Mouse (Mus musculus) mesoderm, embryonic 11.5 days (tissue): Measurements from ENCODE around the gene Kcnmb4.

ENCODE experiments used
- DNase-seq: peaks from one replicate; pipeline ENCODE4 v3.0.0-alpha.2; 2012; ENCODE audit warnings: low read depth, low spot score

Gene Kcnmb4

GRCm38 (mm10) chr10:116473759-116474549 is at the start of gene Kcnmb4:
Gene Kcnmb4, minus strand, starts transcription at chr10:116473878.
- peak; percentile 59 for DNase-seq

- no peak for DNase-seq
These were observed 45.9 kb upstream of the Kcnmb4 start for GRCm38 (mm10) chr10:116519588-116519987.

- no peak for DNase-seq
These were observed 41.9 kb upstream of the Kcnmb4 start for GRCm38 (mm10) chr10:116515590-116515989.

DNA sequence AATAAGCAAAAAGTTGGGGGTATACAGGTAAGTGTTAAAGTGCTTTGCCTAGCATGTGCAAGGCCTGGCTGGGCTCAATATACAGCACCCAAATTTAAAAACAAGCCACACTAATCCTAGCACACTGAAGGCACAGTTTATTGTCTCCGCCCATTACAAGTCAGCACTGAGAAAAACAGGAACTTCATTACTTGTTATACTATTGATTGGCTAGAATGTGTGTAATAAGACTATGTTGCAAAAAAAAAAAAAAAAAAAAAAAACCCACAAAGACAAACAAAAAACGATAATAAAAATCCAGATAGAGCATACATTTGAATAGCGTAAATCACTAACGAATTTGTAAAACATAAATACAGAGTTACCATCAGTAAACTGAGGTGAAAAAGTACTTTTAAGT is 41.5 kb upstream of the Kcnmb4 start:
- no peak for DNase-seq

DNA sequence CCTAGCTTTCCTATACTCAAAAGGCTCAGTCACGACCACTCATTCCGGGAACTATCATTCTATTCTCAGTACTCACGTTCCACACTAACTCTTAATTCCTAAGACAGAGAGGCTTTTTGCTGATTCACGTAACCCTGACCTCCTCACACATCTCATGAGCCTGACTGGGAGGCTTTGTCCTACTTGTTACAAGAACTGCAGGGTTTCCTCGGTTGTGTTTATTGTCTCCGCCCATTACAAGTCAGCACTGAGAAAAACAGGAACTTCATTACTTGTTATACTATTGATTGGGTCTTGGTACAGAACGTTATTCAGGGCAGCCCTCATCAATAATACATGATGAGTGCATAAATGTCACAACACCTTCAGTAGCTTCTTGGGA is 39.6 kb upstream of the Kcnmb4 start:
- no peak for DNase-seq

- no peak for DNase-seq
These were observed 39.0 kb upstream of the Kcnmb4 start for GRCm38 (mm10) chr10:116512521-116513253.

- no peak for DNase-seq
These were observed 31.8 kb upstream of the Kcnmb4 start for GRCm38 (mm10) chr10:116505303-116506014.

GRCm38 (mm10) chr10:116492768-116493167 is 19.1 kb upstream of the Kcnmb4 start:
- DNase-seq = no peak

- no peak for DNase-seq
These were observed 13.4 kb upstream of the Kcnmb4 start for GRCm38 (mm10) chr10:116486895-116487747.

GRCm38 (mm10) chr10:116481917-116482316 is 8.2 kb upstream of the Kcnmb4 start:
- no peak for DNase-seq

- no peak for DNase-seq
These were observed 7.3 kb upstream of the Kcnmb4 start for GRCm38 (mm10) chr10:116480988-116481387.

GRCm38 (mm10) chr10:116476559-116476958 is 2.9 kb upstream of the Kcnmb4 start:
- no peak for DNase-seq

DNA sequence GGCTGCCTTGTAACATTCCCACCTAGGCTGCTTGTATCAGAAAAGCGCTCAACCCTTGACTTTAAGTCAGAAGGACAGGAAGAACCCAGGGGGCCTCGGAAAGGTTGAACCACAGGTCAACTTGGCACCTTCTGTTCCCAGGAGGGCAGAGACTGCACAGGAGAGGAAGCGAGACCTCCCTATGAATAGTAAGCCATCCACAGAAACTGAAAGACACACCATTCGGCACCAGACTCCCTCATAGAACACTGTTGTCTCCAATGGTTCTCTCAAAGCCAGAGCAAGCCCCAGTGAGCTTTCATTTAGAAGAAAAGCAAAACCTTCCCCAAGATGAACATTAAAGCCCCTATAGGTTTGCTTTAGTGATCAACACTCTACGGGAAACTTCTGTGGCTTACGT is 2.0 kb upstream of the Kcnmb4 start:
- DNase-seq = no peak

GRCm38 (mm10) chr10:116473071-116473758 is 463 bp downstream of the Kcnmb4 start:
- DNase-seq = peak; percentile 71

DNA sequence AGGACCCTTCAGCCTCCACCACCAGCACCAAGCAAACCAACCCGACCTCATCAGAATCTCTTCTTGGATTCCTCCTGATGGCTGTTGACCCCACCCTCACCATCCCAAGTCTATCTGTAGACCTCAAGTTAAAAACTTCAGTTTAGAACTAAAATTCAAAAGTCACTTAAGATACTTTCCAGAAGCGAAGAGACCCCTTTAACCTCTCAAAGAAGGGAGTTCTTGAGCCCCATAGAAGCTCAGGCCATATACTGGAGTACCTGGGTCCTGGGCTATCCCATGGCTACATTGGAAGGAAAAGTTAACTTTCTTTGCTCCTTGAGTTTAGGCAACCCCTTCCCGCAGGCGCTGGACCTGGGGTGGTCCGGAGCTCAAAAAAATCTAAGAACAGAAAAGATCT is 1.1 kb downstream of the Kcnmb4 start:
- DNase-seq = no peak

- no peak for DNase-seq
These were observed 3.3 kb downstream of the Kcnmb4 start for GRCm38 (mm10) chr10:116470306-116470925.

DNA sequence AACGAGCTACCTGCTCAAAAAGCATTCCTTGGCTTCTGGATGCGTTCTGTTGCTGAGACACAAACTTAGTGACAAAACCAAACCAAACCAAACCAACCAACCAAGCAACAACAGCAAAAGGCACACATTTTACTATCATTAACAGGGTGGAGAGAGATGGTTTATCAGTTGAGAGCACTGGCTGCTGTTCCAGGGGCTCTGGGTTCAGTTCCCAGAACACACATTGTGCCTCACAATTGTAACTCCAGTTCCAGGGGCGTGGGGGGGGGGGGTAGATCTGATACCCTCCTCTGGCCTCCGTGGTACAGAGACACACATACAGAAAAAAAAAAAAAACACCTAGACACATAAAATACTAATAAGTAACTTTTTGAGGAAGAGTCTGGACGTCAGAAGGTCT is 5.6 kb downstream of the Kcnmb4 start:
- DNase-seq = no peak

DNA sequence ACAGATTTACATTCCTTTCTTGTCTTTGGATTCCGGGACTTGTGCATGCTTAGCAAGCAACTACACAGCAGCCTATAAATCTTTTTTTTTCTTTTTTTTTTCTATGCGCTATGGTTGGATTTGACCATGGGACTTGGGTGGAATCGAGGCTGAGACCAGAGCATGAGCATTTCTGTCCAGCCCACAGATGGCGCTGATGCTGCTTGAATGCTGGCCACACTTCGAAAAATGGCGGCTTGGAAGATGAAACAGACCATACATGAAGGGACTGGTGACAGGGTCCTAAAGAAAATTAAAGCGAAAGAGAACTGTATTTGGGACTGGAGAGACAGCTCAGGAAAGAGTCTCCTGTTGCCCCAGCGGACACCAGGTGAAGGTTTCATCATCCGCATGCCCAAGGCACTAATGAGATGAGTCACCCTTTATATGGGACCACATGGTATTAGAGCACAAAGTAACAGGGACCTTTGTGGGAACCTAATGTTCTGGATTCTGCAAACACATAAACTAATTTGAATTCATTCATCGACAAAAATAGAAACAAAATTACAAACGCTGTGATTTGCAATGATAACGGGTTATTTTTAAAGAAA is 9.8 kb downstream of the Kcnmb4 start:
- DNase-seq = no peak

GRCm38 (mm10) chr10:116461443-116461842 is 12.2 kb downstream of the Kcnmb4 start:
- DNase-seq = peak; percentile 54

GRCm38 (mm10) chr10:116458786-116459185 is 14.9 kb downstream of the Kcnmb4 start:
- DNase-seq = no peak
